In the genomic region with DNA sequence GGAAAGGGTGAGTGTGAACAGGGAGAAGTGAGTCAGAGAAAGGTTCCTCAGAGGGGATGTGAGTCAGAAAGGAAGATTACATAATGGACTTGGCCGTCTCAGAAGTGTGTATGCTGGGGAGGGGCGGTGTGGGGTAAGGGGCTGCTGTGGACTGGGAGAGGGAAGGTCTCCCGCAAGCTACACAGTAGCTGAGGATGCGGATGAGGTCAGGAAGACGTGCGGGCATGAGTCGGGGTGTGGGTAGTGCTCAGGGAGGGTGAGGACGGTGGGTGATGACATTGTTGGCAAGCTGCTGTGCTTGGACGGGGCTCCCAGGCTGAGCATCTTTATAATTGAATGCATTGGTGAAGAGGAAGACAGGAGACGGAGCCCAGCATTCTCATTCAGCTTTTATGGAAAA, we compare ENCODE assay signal across 19 mouse cellular contexts.
A peak's percentile ranks its signal among the peaks of the same experiment; 100 is the strongest.
DNase-seq lines count a peak whose midpoint lies in the region; ATAC-seq lines count a peak whose summit lies in the region.
"Had no signal": no experiment of that assay in that cellular context is flagged by ENCODE, and none has a peak within 500 bp of the region (broad histone marks: within the 10 kb centered on the region; RNA-seq: fewer than 3 reads in every experiment).

No protein-coding gene starts in this region.

- peak; percentile 7 to 25 for DNase-seq in gastrocnemius, postnatal 36 days
- DNase-seq in gastrocnemius, adult 18-20 months (ENCODE audit: low spot score) = no peak
- DNase-seq in urinary bladder, postnatal 36 days (ENCODE audit: low spot score in 2 of 2) = peak; percentile 1 to 5
- DNase-seq in urinary bladder, postnatal 4 days (ENCODE audit: low spot score in 2 of 2) = no peak
- DNase-seq in midbrain, embryonic 11.5 days (ENCODE audit: low spot score, missing footprints) = no peak
- DNase-seq in cerebellum, adult 18-20 months = no peak
- no peak for DNase-seq in neural tube, embryonic 10.5 days (ENCODE audit: extremely low spot score, low spot score)
- DNase-seq: cerebellum, adult 11-12 months; embryo, embryonic 11 days; kidney, adult 11 months; kidney, postnatal 10 days; liver, postnatal 0 days; right cerebral cortex, postnatal 4 days had no signal

- no peak overlapping the region for H3K4me3 ChIP-seq in heart, embryonic 14.5 days (ENCODE audit: control insufficient read depth in 1 of 2, insufficient read depth in 1 of 2, low read depth in 1 of 2, low read length in 2 of 2)
- H3K4me3 ChIP-seq in midbrain, embryonic 11.5 days (ENCODE audit: low read depth, low read length) = no peak overlapping the region
- H3K4me3 ChIP-seq: forebrain, embryonic 12.5 days; hindbrain, embryonic 15.5 days; limb, embryonic 15.5 days; neural tube, embryonic 13.5 days had no signal

- intact Hi-C loops in gastrocnemius, postnatal 36 days (cut with DNase I) = no loop called here

- no peak overlapping the region for H3K9ac ChIP-seq in heart, embryonic 14.5 days (ENCODE audit: low read length)
- H3K9ac ChIP-seq in midbrain, embryonic 11.5 days (ENCODE audit: low read length) = no peak overlapping the region
- H3K9ac ChIP-seq: forebrain, embryonic 12.5 days; hindbrain, embryonic 15.5 days; limb, embryonic 15.5 days; liver, postnatal 0 days; neural tube, embryonic 13.5 days had no signal

- no peak overlapping the region for H3K27ac ChIP-seq in heart, embryonic 14.5 days (replicated peaks in 1 of 2; ENCODE audit: control insufficient read depth in 1 of 2, insufficient read depth in 1 of 2, low read depth in 2 of 2, low read length in 2 of 2)
- H3K27ac ChIP-seq in midbrain, embryonic 11.5 days (ENCODE audit: low read depth, low read length) = no peak overlapping the region
- H3K27ac ChIP-seq: forebrain, embryonic 12.5 days; hindbrain, embryonic 15.5 days; limb, embryonic 15.5 days; neural tube, embryonic 13.5 days had no signal

- peaks cover 11 to 25% of the 10 kb centered on the region in 2 experiments; a peak in 3 of 4 replicates for H3K4me1 ChIP-seq in heart, embryonic 14.5 days (ENCODE audit: control insufficient read depth in 2 of 2, insufficient read depth in 2 of 2, low read length in 2 of 2)
- peaks cover 6% of the 10 kb centered on the region; the same call in 1 of the 2 replicates for H3K4me1 ChIP-seq in midbrain, embryonic 11.5 days (ENCODE audit: control insufficient read depth, insufficient read depth, low read length)

- H3K36me3 ChIP-seq in heart, embryonic 14.5 days (ENCODE audit: control insufficient read depth, insufficient read depth, low read length) = no peaks in the 10 kb centered on the region
- no peaks in the 10 kb centered on the region for H3K36me3 ChIP-seq in midbrain, embryonic 11.5 days (ENCODE audit: control insufficient read depth, insufficient read depth, low read length)
- H3K36me3 ChIP-seq: forebrain, embryonic 12.5 days; G1E; hindbrain, embryonic 15.5 days; limb, embryonic 15.5 days; neural tube, embryonic 13.5 days had no signal

- ATAC-seq in heart, embryonic 14.5 days (ENCODE audit: insufficient number of reproducible peaks, insufficient read depth, low FRiP score, low read depth) = peak; percentile 49; the same call in 1 of the 2 replicates
- ATAC-seq in midbrain, embryonic 11.5 days (ENCODE audit: low FRiP score) = no peak
- ATAC-seq: liver, postnatal 0 days had no signal

- H3K9me3 ChIP-seq in heart, embryonic 14.5 days (ENCODE audit: control insufficient read depth, low read length) = no peaks in the 10 kb centered on the region
- H3K9me3 ChIP-seq in midbrain, embryonic 11.5 days (ENCODE audit: control insufficient read depth, low read length) = no peaks in the 10 kb centered on the region
- H3K9me3 ChIP-seq: forebrain, embryonic 12.5 days; hindbrain, embryonic 15.5 days; limb, embryonic 15.5 days; neural tube, embryonic 13.5 days had no signal

- H3K4me2 ChIP-seq in heart, embryonic 14.5 days (ENCODE audit: low read length) = no peak overlapping the region
- H3K4me2 ChIP-seq in midbrain, embryonic 11.5 days = no peak overlapping the region
- H3K4me2 ChIP-seq: forebrain, embryonic 12.5 days; hindbrain, embryonic 15.5 days; limb, embryonic 15.5 days; neural tube, embryonic 13.5 days had no signal

- 44% methylated on average over 10 of the region's 10 CpGs for WGBS in heart, embryonic 14.5 days
- 87% methylated on average over 10 of the region's 10 CpGs for WGBS in midbrain, embryonic 11.5 days

- H3K27me3 ChIP-seq in heart, embryonic 14.5 days (ENCODE audit: control insufficient read depth, insufficient read depth, low read length) = no peaks in the 10 kb centered on the region
- H3K27me3 ChIP-seq in midbrain, embryonic 11.5 days (ENCODE audit: control insufficient read depth, insufficient read depth, low read length) = no peaks in the 10 kb centered on the region
- H3K27me3 ChIP-seq: hindbrain, embryonic 15.5 days; limb, embryonic 15.5 days; neural tube, embryonic 13.5 days had no signal

Comparison
In these comparisons a context has a peak if more than half of its experiments do, and no peak if none do; other contexts are left out.
1. DNase-seq: peak in gastrocnemius, postnatal 36 days (2 of 2) and urinary bladder, postnatal 36 days (2 of 2); none in gastrocnemius, adult 18-20 months (single experiment), urinary bladder, postnatal 4 days (0 of 2), midbrain, embryonic 11.5 days (single experiment), cerebellum, adult 18-20 months (0 of 2) and neural tube, embryonic 10.5 days (single experiment).